Mouse (Mus musculus) 416B (cell line): ENCODE data around the gene Mid1.
"Not testable (repeated sequence)": the region's sequence is repeated elsewhere in the genome, so short reads cannot be mapped to it uniquely, and the experiment has no call there.

ENCODE experiments used
- DNase-seq: peaks from one replicate; pipeline ENCODE4 v3.0.0; 2011; ENCODE audit warnings: low read depth

The Mid1 gene

DNA sequence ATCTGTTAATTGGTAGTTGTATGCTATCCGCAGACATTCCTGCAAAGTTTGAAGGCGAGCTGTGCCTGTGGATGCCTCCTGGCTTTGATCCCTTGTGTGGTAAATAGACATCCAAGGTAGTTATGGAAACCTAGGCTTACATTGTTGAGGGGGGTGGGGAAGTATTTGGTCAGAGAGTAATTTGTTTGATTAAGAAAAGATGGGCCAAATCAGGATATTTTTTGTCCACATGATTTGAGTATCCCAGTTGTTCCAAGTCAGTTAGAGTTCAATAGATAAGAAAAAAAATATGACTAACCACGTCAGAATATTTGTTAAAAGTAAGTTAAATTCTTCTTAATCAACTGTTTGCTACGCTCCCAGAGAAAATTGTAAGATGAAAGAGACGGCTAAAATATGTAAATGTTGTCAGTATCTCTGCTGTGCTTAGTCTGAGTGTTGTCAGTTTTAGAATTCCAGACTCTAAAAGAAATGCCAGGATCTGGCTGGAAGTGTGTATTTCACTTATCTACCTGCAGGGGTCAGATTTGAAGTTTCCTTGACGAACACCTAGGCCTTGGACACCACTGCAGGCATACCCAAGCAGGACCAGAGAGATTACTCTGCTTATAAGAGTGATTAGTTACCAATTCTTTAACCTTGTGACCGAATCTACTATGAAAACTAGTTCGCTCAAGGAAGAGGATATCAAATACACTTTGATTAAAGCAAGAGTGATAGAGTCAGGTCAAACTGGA lies 198.7 kb downstream of the Mid1 start:
- DNase-seq, result peak; percentile 5

DNA sequence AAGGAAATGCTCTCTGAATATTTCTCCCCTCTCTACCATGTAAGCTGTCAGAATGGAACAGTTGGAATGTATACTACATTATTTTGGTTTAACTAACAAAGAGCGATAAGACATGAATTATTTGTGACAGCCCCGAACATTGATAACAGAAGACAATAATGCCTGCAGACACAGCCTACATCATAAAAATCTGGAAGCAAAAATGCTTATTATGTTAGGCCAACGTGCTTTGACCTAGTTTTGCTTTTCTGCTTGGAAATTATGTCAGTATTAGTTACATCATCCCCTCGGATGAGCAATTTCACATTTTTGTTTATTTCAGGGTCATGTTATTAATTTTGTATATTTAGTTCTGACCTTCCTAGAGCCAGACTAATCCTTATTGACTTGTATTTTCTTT lies 205.5 kb downstream of the Mid1 start:
- DNase-seq, result no peak

DNA sequence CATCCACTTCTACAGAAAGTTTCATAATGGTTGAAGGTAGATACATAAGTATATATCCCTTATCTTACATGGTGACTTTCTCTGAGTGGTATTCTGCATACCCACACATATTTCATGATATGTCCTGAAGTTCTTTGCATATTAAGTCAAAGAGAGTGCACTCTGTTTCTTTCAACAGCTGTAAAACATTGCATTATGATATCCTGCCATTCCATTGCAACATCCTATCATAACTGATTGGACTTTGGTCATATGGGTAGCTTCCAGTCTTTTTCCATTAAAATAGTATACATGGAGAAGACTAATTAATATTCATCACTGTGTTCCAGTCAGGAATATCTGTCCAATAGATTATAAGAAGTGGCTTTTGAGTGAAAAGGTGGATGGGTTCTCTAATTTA lies 207.1 kb downstream of the Mid1 start:
- no peak for DNase-seq

DNA sequence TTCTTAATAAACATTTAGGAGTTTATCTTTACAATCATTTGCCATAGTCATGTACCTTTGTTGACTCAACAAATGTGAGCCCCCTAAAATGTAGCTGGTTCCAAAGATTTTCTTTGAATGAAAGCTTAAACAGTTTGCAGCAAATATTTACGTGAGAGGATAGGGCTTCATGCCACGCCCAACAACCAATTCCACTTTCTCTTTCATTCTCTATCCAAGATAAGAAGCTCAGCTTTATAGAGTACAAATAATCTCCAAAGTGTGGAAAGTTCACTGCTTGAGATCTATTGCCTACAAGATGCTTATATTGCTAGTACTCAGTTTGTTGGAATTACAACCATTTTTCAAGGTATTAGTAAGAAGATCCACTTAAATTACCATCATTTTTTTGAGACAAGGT lies 207.6 kb downstream of the Mid1 start:
- DNase-seq, result peak; percentile 5

DNA sequence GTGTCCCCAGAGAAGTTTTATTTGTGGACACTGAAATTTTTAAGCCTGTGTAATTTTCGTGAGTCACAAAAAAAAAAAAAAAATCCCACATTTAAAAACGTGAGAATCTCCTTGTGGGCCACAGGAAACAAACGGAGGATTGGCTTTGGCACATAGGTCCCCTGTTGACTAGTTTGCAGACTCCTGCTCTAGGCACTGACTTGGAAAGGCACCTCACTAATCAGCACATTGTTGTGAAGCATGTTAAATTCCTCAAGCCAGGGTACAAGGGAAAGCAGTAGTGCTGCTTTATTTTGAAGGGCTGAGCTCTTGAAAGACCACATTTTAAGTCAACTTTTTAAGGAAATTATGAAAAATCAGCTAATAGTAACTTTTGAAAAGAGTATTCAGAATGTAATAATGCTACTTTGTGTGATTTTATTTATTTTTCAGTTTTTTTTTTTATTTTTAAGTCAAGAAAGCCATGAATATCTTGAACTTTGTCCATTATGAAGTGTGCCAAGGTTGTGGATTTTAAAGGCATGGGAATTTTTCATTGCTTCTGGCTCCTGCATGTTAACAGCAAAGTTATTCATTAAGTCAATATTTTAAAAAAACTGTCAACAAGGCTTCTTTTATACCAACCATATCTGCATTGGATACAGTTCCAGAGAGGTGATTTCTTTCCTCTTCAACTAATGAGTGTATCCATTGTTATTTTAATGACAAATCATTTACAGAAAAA lies 214.4 kb downstream of the Mid1 start:
- no peak for DNase-seq

DNA sequence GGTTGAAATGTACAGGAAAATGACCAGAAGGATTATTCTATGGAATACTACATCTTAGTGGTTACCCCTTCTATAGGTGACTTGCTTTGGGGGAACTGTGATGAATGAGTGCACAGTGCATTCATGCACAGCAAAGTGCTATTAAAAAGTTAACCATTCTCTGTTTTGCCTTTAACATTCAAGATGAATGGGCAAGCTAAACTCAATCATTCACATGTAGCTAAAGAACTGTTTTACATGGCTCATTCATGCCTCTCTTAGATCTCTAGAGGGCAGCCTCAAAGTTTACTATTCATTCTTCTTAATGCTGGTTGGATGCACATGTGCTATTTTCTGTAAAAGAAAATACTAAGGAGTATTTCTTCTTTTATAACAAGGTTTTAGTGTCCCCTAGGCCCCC lies 217.9 kb downstream of the Mid1 start:
- no peak for DNase-seq

DNA sequence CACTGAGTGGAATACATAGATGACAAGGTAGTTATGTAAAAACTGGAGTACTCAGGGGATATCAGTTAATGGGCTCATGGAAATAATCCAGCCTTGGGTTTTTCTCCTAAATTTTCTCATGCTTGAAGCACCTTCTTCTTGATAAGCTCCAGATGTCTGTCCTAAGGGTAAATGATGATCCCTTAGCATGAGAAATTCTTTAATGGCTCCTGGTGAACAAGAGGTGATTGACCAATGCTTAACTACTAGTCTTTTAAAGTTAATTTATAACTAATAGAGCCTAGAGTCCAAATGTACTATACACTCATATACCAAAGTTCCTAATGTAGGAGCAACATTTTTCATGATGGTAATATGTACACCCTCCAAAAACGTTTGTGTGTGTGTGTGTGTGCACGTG lies 218.7 kb downstream of the Mid1 start:
- no peak for DNase-seq

DNA sequence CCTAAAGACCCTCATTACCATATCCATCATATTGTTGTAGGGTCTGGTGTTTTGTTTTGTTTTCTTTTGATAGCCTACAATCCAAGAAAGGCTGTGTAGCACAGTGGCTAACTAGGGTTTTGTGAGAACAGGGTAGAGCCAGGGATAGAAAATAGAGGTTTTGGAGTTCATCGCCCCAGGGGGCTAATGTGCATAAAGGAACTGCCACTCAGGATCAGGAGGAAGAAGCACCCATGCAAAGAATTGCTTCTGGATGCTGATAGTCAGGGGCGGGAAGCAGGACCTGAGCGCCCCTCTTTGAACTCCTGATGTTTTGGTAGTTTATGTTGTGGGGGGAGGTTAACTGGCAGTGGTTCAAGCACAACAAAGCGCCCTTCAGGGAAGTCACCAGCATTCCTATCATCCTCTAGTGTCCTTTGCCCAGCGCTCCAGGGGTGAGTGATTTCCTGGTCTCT lies 221.1 kb downstream of the Mid1 start:
- no peak for DNase-seq

DNA sequence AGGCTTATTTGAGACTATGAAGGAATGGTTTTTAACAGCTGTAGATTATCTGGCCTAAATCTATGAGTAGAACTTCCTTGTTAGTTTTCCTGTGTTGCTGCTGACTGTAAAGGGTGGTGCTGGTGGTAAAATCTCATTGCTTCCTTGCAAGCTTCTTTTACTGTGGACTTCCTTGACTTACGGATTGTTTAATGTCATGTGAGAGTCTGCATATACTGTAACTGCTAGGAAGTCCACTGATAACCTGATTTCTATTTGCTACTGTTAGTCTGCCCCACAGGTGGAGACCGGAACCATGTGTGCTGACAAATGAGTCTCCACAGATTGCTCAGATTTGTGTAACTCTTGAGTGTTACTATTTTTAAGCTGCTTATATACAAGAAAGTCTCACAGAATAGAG lies 224.9 kb downstream of the Mid1 start:
- no peak for DNase-seq

DNA sequence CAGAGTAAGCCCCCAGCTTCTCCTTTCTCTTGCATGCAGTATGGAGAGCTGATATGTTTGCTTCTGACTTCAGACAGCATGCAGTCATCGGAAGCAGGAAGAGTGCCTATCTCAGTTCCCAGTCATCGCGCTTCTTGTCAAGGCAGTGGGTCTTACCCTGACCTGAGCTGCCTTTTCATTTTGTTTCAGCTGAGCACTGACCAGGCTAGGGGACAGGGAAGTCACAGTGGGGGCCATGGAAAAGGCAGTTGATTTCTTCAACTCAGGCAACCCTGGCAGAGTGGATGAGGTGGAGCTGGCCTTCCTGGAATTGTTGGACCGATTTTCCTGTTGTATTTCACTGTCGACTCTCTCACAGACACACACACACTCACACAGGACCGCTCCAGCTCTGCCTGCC lies 230.7 kb downstream of the Mid1 start:
- DNase-seq, result no peak

DNA sequence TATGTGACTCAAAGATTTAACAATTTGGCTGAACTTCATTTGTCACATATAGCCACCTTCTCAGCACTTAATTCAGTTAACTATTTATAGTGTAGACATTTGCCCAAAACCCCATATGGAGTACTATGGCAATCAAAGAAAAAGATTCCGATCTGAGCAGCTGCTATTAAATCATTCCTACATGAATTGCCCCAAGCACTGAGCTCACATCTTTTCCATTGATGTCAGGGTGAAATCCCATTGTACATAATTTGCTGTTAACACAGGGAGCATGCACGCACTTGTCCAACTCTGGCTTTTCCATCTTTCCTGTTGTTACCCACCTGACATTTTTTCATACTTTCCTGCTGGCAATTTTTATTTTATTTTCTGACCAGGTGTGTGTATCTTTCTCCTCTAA lies 237.5 kb downstream of the Mid1 start:
- no peak for DNase-seq

DNA sequence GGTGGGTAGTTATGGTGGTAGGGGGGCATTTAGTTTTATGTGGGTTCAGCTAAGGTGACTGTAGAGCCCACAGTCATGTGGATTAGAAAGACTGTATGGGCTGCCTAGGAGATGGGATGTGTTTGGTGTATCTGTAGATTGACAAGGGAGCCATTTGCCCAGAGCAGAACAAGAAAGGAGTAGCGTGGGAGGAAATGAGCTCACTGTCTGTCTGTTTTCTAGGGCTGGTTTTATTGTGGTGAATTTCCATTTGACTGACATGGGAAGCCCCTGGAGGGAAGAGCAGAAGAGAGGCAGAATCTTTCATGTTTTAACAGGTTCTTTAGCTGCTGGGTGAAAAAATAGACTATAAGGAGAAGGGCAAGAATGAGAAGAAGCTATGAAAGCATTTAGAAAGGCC lies 238.4 kb downstream of the Mid1 start:
- DNase-seq, result no peak

DNA sequence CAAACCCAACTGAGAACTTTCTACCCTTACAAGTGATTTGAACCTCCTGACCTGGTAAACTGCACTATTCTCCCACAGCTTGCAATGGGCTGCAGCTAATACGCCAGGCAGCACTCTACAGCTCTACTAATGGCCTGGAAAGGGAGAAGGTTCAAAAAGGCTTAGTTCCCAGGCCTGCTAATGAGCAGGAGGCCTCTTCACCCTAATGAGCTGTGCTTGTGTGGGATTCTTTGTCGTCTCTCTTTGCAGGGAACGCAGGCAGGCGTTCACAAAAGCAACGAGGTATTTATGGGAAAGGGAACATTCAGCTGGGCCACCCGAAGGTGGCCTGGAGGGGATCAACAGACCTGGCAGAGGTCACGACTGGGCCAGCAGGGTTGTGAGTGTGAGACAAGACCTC lies 240.6 kb downstream of the Mid1 start:
- no peak for DNase-seq

DNA sequence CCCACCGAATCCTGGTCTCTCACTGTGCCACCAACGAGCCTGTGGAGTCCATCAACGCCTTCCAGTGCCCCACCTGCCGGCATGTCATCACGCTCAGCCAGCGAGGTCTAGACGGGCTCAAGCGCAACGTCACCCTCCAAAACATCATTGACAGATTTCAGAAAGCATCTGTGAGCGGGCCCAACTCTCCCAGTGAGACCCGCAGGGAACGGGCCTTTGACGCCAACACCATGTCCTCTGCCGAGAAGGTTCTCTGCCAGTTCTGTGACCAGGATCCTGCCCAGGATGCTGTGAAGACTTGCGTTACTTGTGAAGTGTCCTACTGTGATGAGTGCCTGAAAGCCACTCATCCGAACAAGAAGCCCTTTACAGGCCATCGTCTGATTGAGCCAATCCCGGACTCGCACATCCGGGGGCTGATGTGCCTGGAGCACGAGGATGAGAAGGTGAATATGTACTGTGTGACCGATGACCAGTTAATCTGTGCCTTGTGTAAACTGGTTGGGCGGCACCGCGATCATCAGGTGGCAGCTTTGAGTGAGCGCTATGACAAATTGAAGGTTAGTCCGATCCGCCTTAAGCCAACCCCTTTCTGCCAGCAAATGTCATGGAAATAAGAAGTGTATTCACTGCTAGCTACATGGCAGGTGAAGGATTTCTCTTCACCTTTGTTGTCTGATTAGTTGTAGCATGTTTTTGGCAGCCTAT lies 242.3 kb downstream of the Mid1 start:
- no peak for DNase-seq

DNA sequence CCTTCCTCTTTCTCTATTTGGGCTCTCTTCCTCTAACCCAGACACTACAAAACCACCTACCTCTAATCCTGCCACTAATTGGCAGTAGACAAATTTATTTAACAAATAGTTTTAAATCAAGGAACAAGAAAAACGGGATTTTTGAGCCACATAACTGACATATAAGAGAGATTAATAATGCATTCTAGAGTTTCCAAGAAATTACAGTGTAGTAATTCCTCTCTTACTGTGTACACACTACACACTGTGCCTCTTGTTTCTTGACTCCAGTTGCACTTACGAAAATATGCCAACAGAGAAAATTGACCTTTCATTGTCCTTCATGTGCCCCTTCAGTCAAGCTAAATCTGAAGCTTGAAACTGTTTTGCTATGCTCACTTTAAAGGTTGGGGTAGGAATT lies 245.9 kb downstream of the Mid1 start:
- no peak for DNase-seq

DNA sequence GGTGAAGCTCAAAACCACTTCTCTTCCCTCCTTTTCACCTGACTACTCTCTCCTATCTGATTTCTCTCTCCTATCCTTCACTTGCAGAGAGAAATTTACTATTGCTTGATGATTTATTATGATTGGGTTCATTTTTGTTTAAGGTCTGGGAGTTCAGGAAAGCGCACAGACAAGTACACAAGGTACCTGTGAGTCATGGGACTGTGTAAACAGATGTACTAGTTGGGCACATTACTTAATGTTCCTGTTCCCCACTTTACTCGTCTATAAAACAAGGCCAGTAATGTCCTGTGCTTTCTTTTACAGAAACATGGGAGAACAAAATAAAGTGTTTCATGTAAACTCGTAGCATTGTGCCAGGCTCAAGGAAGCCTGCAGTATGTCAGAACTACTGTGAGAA lies 248.2 kb downstream of the Mid1 start:
- no peak for DNase-seq

DNA sequence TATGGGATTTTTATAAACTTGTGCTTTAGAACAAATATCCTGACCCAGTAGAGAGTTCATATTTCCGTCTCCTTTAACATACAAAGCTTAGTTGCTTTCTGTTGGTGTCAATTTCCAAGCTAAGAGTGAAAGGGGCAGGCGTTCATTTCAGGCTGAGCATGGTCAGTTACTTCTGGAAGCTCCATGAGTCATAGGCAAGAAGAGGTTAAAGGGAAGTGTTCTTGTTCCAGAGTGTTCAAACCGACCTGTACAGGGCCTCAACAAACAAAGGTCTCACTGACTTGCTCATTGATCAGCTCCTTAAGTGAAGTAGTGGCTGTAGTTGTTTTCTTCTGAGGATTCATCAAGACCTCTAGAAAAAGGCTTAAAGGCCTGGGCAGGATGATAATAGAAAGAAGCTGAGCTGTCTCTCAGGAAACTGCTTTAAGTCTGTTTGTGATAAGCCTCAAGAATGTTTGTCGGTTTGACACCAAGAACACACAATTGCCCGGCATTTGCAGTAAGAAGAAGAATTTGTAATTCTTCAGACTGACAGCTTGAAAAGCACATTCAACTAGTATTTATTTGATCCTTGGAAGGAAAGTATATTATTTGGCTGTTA lies 252.2 kb downstream of the Mid1 start:
- peak; percentile 2 for DNase-seq

DNA sequence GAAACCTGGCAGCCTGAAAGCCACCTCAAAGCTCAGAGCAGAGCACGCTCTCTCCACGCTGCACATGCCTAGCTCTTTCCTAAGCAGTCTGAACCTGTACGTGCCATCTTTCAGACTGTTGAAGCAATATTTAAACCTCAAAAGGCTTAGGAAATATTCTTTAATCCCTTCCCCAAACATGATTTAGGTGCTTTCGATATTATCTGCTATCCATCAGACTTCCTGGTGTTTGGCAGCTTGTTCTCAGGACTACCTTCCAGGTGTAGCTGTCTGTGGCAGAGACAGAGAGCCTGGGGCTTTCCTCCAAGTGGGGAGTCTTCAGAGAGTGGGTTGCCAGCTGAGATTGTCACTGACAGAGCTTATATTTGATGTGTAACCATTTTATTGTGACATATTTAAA lies 255.5 kb downstream of the Mid1 start:
- no peak for DNase-seq

DNA sequence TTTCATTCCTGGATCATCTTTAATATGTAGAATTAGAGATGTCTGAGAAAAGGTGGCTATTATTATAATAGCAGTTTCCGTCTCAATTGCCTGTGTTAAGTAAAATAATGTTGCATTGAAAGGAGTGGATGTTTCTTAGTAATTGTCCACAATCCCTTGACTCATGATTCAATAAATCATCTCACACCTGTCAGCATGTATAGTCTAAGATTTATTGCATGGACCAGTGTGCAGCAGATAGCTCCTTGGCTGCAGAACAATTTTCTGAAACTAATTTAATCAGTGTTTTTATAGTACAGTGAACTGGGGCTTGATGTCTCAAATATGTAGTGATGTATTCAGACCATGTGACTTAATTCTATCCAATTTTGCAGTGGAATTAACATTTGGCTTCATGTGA lies 265.6 kb downstream of the Mid1 start:
- no peak for DNase-seq

DNA sequence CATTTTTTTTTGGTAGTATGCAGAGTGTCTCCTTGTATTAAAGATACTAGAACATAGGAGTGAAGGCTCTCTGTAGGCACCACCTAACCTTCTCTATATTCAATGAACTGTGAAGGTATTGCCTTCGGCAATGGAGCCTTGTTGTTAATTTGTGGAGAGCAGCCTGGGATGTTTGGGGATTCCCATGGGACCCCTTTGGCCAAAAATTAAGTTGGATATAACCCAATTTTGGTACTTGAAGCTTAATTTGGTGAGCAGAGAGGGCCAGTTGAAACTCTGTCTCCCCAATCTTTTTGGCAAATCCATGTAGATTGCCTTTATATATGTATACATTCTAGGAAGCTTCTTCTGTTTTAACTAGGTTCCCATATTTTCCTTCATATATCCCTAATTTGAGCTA lies 284.3 kb downstream of the Mid1 start:
- DNase-seq, result no peak

DNA sequence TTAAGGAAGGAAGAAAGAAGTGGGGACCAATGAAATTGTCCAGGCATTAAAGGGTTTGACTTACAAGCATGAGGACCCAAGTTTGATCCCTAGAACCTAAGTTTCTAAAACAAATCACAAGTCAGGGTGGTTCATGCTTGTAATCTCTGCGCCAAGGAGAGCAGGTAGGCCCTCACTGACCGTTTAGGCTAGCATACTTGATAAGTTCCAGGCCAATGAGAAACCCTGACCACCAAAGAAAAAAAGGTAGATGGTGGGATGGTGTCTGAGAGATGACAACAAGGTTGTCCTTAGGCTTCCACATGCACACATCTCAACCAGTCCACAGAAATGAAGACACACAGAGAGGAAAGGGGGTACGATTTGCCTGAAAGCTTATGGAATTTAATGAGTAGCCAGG lies 284.8 kb downstream of the Mid1 start:
- DNase-seq, result peak; percentile 37

DNA sequence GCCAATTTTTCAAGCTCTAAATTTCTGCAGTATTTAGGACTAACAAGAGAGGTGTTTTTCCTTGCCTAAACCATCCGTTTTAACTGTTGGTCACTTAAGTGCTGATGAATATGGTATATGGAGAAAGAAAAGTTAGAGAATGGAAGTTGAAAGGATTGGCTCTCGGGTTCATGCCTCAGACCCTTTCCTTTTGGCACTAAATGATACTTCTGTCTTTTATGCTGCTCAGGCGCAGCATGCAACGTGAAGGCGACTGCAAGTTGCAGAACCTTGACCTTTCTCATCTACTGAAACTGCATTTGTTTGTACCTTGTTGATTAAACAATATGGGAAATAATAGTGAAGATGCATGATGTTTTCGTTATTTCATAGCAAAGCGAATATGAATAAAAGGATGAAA lies 285.5 kb downstream of the Mid1 start:
- peak; percentile 33 for DNase-seq

DNA sequence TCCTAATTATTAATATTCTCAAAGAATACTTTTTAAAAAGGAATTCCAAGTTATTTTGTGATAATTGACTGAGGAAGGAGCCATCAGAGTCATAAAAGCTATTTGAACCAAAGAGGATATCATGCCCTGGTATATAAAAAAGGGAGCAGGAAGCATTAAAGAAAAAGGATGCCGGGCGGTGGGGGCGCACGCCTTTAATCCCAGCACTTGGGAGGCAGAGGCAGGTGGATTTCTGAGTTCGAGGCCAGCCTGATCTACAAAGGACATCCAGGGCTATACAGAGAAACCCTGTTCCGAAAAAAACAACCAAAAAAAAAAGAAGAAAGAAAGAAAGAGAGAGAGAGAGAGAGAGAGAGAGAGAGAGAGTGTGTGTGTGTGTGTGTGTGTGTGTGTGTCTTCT lies 286.6 kb downstream of the Mid1 start:
- DNase-seq, result not testable (repeated sequence)
